Mouse (Mus musculus) erythroblast, embryonic 14.5 days (primary cell): ENCODE measurements around the gene Tuba3b.

ENCODE experiments used
- GATA1 ChIP-seq: IDR thresholded peaks from 2 replicates; pipeline ENCODE4 v1.6.1; 2012; ENCODE audit warnings: low read length, inconsistent platforms, mixed read lengths
- TAL1 ChIP-seq: IDR thresholded peaks from 3 replicates; pipeline ENCODE4 v1.6.1; 2012; ENCODE audit warnings: low read length, inconsistent platforms, mixed read lengths

GRCm38 (mm10) chr6:145669596-145670071, 54.1 kb downstream of the Tuba3b start:
- TF ChIP-seq GATA1: no peak
- TF ChIP-seq TAL1: no peak
